Mouse (Mus musculus): ENCODE measurements around the gene Asb16. TPM values are rescaled to one million over a fixed set of nuclear protein-coding genes. Genes with fewer than 3 reads are reported as not detected.

Gene Asb16
- total and polyA plus RNA-seq, 3 experiments = 0.12 to 0.75 (median 0.45) TPM

Small RNA genes lying within 50 kb of the gene (microRNA-seq; reads per million reads assigned to microRNA genes)
- 5.0 to 5.5 reads per million in 2 experiments for gene Mir8101

Other genes with a start within 250 kb of the Asb16 start
- 10 to 100 TPM in 1 of 2 experiments, 1 to 10 TPM in 1; 7.8 to 13.5 TPM for gene Mpp3, start 240.3 kb upstream of the Asb16 start, total RNA-seq (2021)
- 12.1 and 16.9 TPM in 2 replicates for gene Mpp3, start 240.3 kb upstream of the Asb16 start, polyA plus RNA-seq (2012; rRNA removed)
- gene Cd300lg, start 227.2 kb upstream of the Asb16 start, total RNA-seq (2021) = 10 to 100 TPM; 28.1 to 58.7 TPM
- gene Cd300lg, start 227.2 kb upstream of the Asb16 start, polyA plus RNA-seq (2012; rRNA removed) = 44.3 and 60.6 TPM in 2 replicates
- 10 to 100 TPM in 1 of 2 experiments, 1 to 10 TPM in 1; 9.8 to 12.3 TPM for gene Mpp2, start 180.2 kb upstream of the Asb16 start, total RNA-seq (2021)
- gene Mpp2, start 180.2 kb upstream of the Asb16 start, polyA plus RNA-seq (2012; rRNA removed) = 14.4 and 17.5 TPM in 2 replicates
- gene Ppy, start 167.4 kb upstream of the Asb16 start, total RNA-seq (2021) = not detected
- gene Ppy, start 167.4 kb upstream of the Asb16 start, polyA plus RNA-seq (2012; rRNA removed) = not detected in 2 replicates
- gene Pyy, start 160.9 kb upstream of the Asb16 start, total RNA-seq (2021) = not detected
- not detected in 2 replicates for gene Pyy, start 160.9 kb upstream of the Asb16 start, polyA plus RNA-seq (2012; rRNA removed)
- gene Nags, start 123.2 kb upstream of the Asb16 start, total RNA-seq (2021) = 1 to 10 TPM in 1 of 2 experiments, under 1 TPM in 1; 0.29 to 1.8 TPM
- 0.34 and 1.1 TPM in 2 replicates for gene Nags, start 123.2 kb upstream of the Asb16 start, polyA plus RNA-seq (2012; rRNA removed)
- gene Tmem101, start 112.3 kb upstream of the Asb16 start, total RNA-seq (2021) = 10 to 100 TPM in 1 of 2 experiments, 1 to 10 TPM in 1; 7.9 to 16.5 TPM
- gene Tmem101, start 112.3 kb upstream of the Asb16 start, polyA plus RNA-seq (2012; rRNA removed) = 23.9 and 26.8 TPM in 2 replicates
- 100 to 1,000 TPM in 1 of 2 experiments, 10 to 100 TPM in 1; 82.6 to 108 TPM for gene Lsm12, start 83.4 kb upstream of the Asb16 start, total RNA-seq (2021)
- 35.8 and 40.1 TPM in 2 replicates for gene Lsm12, start 83.4 kb upstream of the Asb16 start, polyA plus RNA-seq (2012; rRNA removed)
- gene G6pc3, start 79.1 kb upstream of the Asb16 start, total RNA-seq (2021) = 100 to 1,000 TPM; 140 to 149 TPM
- gene G6pc3, start 79.1 kb upstream of the Asb16 start, polyA plus RNA-seq (2012; rRNA removed) = 254 and 297 TPM in 2 replicates
- gene Hdac5, start 38.6 kb upstream of the Asb16 start, total RNA-seq (2021) = 100 to 1,000 TPM in 1 of 2 experiments, 10 to 100 TPM in 1; 67.8 to 127 TPM
- 99.3 and 131 TPM in 2 replicates for gene Hdac5, start 38.6 kb upstream of the Asb16 start, polyA plus RNA-seq (2012; rRNA removed)
- under 1 TPM; 0.35 to 0.93 TPM for gene BC030867, start 19.9 kb upstream of the Asb16 start, total RNA-seq (2021)
- 1.2 and 1.6 TPM in 2 replicates for gene BC030867, start 19.9 kb upstream of the Asb16 start, polyA plus RNA-seq (2012; rRNA removed)
- gene Tmub2, start 16.2 kb downstream of the Asb16 start, total RNA-seq (2021) = 10 to 100 TPM; 57.2 to 59.4 TPM
- 55.8 and 58.9 TPM in 2 replicates for gene Tmub2, start 16.2 kb downstream of the Asb16 start, polyA plus RNA-seq (2012; rRNA removed)
- gene Atxn7l3, start 27.9 kb downstream of the Asb16 start, total RNA-seq (2021) = 10 to 100 TPM; 44.2 to 45.1 TPM
- 43.2 and 46.5 TPM in 2 replicates for gene Atxn7l3, start 27.9 kb downstream of the Asb16 start, polyA plus RNA-seq (2012; rRNA removed)
- 100 to 1,000 TPM in 1 of 2 experiments, 10 to 100 TPM in 1; 95.9 to 110 TPM for gene Ubtf, start 51.0 kb downstream of the Asb16 start, total RNA-seq (2021)
- 24.2 and 25.4 TPM in 2 replicates for gene Ubtf, start 51.0 kb downstream of the Asb16 start, polyA plus RNA-seq (2012; rRNA removed)
- gene Slc4a1, start 97.5 kb downstream of the Asb16 start, total RNA-seq (2021) = under 1 TPM; 0.35 to 0.49 TPM
- 0.02 TPM in 1 of 2 replicates, not detected in the other for gene Slc4a1, start 97.5 kb downstream of the Asb16 start, polyA plus RNA-seq (2012; rRNA removed)
- gene Rundc3a, start 124.7 kb downstream of the Asb16 start, total RNA-seq (2021) = 10 to 100 TPM; 36.8 to 51.7 TPM
- 46.3 and 77.5 TPM in 2 replicates for gene Rundc3a, start 124.7 kb downstream of the Asb16 start, polyA plus RNA-seq (2012; rRNA removed)
- gene Slc25a39, start 139.2 kb downstream of the Asb16 start, total RNA-seq (2021) = 100 to 1,000 TPM; 504 to 683 TPM
- 1,025 and 1,107 TPM in 2 replicates for gene Slc25a39, start 139.2 kb downstream of the Asb16 start, polyA plus RNA-seq (2012; rRNA removed)
- 100 to 1,000 TPM; 165 to 211 TPM for gene Grn, start 161.6 kb downstream of the Asb16 start, total RNA-seq (2021)
- 251 and 310 TPM in 2 replicates for gene Grn, start 161.6 kb downstream of the Asb16 start, polyA plus RNA-seq (2012; rRNA removed)
- 1 to 10 TPM; 2.8 to 8.3 TPM for gene Fam171a2, start 178.9 kb downstream of the Asb16 start, total RNA-seq (2021)
- 18.1 and 22.9 TPM in 2 replicates for gene Fam171a2, start 178.9 kb downstream of the Asb16 start, polyA plus RNA-seq (2012; rRNA removed)
- 1 to 10 TPM; 2.5 to 4.1 TPM for gene Itga2b, start 201.4 kb downstream of the Asb16 start, total RNA-seq (2021)
- 6.6 TPM in 2 replicates for gene Itga2b, start 201.4 kb downstream of the Asb16 start, polyA plus RNA-seq (2012; rRNA removed)